Mouse (Mus musculus): Measurements from ENCODE around the gene Dus2.
"Not testable (repeated sequence)": the region's sequence is repeated elsewhere in the genome, so short reads cannot be mapped to it uniquely, and the experiment has no call there.

The Dus2 gene

DNA sequence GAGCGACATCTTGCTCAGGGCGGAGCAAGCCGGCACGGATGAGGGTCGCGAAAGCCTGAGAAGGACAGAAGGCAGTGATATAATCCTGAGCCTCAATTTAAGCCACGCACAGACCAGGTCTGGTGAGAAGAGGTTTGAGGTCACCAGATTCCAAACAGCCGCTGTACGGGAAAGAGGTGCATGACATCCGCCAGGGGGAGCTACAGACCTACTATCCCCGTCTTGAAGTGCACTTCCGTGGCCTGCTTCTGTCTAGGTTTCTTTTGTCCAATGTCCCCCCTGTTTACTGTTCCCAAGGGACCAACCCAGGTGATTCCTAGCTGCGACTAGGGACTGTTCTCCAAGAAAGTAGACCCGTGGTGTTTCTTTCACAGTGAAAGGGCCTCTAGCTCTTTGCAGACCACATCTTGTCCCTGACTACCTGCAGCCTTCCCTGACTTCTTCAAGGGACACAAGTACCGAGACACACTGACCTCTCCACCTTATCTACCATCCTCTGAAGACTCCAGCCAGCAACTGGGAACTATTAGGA lies at the start of gene Dus2:
Dus2 (plus strand) TSS at position 482 of the 532 bp plus-strand sequence.
- DNase-seq (ENCODE audit: low spot score), result peak; percentile 93

DNA sequence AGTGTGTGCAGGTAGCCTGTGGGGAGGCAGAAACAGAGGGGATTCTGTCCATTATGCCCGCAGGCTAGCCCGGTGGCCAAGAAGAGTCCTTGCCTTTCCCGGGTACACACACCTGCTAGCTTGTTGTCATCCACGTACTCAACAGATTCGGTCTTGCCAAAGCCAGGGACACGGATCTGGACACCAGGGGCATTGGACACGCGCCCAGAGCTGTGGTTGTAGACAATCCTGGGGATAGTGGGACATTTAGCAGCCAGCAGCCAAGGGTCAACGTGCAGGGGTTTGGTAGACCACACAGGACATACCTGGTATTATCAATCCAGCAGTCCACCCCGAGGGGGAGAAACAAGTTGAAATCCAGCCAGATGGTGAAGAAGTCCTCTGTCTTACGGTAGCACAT lies 49.1 kb upstream of the Dus2 start:
- DNase-seq (ENCODE audit: low spot score), result no peak

DNA sequence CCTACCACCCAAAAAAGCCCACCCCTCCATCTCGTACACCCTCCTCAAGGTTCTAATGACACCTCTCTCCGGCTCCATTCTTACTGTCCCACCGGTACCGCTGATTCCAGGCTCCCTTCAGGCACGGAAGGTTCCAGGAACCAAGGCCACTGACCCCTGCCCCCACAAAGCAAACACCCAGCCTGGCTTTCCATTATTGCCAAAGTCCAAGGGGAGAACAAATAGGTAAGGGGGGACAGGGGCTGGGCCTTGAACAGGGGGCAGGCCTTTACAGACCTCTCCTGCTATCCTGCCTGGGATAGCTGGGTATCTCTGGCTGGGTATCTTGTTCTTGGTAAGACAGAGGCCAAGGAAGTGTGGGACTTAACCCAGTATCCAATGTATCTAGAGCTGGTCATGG lies 48.6 kb upstream of the Dus2 start:
- DNase-seq (ENCODE audit: low spot score), result no peak

DNA sequence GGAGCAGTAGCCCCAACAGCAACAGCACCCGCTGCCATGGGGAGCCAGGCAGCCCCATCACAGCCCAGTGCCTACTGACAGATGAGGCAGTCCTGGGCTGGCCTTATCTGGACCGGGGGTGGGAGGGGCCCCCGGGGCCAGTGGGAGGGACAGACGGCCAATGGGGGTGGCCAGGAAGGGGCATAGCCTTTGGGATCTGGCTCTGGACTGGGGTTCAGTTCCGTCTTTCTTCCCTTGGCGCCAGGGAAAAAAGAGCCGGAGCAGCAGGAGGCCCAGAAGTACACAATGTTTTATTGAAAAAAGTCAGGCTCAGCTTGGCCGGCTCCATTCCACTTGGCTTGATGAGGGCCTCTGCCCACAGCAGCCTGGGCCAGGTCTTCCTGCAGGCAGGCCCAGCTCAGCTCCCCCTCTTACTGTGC lies 47.8 kb upstream of the Dus2 start, which contains the start of gene Lcat:
Lcat (minus strand) TSS at position 62 of the 419 bp plus-strand sequence.
- DNase-seq (ENCODE audit: low spot score), result no peak

DNA sequence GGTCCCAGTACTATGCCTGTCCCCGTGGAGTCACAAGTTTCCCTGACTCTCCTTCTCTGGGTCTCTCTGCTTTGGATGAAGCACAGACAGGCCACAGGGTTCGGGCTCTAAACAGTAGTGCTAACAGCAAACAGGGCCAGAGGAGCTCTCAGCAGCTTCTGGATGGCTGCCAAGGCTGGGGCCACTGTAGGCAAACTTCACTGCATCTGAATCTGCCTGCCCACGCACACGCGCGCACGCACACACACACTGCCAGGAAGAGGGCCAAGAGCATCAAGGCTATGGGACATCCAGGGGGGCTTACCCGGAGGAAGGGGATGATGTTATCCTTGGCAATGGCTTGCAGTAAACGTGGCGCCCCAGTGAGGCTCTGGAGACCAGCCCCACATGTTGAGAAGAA lies 41.8 kb upstream of the Dus2 start:
- peak; percentile 57 for DNase-seq (ENCODE audit: low spot score)

DNA sequence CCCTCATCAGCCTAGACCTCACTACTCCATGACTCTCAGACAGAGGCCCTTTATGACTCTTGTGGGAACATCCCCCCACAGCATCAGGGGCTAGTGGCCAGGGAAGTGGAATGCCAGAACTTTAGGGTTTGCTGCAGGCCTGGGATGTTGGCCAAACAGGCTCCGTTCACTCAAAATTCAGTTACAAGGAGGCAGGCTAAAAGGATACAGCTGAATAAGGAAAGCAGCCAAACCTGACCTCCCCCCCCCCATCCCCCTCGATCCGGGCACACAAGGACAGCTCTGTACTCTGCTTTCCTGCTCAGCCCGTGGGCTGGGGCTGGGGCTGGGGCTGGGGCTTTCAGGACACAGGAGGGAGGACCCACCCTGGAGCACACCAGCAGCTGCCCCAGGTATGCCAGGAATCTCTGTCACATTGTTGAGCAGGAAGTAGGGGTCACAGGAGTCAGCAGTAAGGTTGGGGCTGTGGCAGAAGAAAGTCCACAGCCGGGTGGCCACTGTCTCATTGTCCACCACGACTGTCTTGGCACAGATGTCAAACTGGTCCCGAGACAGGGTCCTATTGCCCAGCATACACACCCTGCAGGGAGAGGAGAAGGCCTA lies 40.0 kb upstream of the Dus2 start:
- peak; percentile 49 for DNase-seq (ENCODE audit: low spot score)

DNA sequence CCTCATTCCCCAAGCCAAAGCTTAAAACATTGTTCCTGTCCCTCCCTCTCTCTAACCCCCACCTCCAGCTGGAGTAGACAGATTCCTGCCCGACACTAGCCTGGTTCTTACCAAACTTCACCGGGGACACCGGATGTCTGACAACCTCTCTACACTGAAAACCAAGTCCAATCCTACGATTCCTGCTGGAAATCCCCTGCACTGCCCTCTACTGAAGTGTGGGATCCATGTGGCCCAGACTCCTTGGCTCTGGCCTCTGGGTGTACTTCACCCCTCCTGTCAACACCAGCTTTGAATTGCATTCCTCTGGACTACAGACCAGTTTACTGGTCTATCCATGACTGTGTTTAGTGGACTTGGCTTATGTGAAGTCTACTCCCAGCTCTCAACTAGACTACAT lies 34.6 kb upstream of the Dus2 start:
- peak; percentile 56 for DNase-seq (ENCODE audit: low spot score)

DNA sequence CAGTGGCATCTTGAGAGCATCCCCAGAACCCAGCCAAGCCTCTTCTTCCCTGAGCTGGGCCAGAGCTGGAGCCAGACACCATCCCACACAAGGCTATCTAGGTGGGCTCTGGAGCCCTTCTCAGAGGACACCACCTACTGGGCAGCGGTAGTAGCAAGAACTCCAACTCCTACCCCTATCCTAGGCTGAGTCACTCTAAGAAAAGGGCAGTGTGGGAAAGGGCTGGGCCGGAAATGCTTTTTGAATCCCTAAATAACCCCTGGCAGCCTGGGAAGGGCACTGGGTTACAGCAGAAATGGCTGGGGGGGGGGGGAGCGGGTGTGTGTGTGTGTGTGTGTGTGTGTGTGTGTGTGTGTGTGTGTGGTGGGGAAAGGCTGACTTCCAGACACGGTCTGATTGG lies 33.3 kb upstream of the Dus2 start:
- peak; percentile 73 for DNase-seq (ENCODE audit: low spot score)

DNA sequence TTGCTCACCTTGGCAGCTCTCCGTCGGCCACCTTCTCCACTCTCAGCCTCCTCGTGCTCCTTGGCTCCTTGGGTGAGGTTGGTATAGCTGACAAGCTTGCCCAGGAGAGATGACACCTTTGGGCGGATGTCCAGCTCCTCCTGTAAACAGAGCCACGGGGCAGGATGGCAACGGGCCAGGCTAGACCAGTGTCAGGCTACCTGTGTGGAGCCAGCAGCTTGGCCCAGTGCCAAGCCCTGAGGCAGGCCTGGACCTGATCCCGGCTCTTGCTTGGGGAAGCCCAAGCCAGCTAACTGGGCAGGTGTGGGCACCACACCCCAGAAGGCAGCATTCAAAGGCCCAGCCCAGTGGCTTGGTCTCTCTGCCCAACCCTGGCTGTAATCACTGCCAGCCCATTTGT lies 31.8 kb upstream of the Dus2 start:
- no peak for DNase-seq (ENCODE audit: low spot score)

DNA sequence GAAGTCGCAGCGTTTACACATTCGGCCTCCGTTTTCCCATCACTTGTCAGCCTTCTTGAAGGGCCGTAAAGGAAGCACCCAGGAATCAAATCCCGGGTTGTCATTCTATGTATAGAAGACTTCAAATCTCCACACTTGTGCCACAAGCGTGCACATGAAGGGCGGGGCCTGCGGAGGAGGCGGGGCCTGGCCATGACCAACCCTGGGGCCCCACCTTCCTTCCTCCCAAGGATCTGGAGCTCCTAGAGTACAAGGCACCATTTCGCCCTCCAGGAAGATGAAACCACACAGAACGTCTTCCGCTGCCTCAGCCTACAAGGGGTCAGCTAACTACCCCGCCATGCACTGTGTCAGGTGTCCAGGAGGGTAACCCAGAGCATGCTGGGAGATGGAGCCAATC lies 30.0 kb upstream of the Dus2 start:
- DNase-seq (ENCODE audit: low spot score), result no peak

DNA sequence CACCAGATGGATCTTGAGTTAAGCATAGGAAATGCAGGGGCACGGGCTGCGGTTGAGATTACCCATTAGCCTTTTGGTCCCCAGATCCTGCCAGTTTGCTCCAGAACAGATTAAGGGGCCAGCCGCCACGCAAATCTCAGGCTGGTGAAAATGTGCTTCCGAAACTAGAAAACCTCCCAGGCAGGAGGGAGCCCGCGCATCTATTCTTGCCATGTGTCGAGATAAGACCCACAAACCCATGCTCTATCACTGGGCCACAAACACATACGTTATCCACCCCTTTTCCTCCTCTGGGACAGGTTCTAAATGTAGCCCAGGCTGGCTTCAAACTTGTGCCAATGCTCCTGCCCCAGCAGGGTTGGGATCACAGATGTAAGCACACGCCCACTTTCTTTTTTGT lies 29.6 kb upstream of the Dus2 start:
- DNase-seq (ENCODE audit: low spot score), result no peak

DNA sequence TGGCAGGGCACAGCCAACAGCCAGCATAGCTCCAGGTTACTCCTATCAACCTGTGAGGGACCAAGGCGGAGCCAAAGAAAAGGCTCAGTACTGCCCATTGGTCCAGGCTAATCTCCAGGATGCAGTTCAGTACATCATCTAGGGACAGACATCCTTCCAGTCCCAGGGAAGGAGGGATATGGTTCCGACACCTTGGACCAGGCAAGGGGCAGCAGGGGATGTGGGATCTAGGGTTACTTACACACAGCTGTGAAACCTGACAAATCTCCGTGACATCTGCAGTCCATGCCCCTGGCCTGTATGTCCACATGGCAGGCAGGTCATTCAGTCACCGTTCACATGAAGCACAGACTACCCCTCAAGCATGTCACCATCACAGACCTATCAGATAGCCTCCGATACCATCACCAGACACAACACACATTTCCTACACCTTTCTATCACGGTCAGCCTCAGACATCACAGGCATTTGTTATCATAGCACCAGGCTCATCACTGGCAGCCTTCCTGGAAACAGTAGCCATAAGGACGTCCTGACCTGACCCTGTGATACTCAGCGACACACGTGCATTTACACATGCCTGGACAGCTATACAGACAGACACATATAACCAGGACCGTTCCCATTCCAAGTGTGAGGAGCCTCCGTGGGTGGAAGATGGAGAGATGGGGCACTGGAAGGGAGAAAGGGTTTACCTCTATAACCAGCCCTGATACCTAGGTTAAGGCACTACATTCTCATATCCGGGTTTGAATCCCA lies 26.5 kb upstream of the Dus2 start:
- no peak for DNase-seq (ENCODE audit: low spot score)

DNA sequence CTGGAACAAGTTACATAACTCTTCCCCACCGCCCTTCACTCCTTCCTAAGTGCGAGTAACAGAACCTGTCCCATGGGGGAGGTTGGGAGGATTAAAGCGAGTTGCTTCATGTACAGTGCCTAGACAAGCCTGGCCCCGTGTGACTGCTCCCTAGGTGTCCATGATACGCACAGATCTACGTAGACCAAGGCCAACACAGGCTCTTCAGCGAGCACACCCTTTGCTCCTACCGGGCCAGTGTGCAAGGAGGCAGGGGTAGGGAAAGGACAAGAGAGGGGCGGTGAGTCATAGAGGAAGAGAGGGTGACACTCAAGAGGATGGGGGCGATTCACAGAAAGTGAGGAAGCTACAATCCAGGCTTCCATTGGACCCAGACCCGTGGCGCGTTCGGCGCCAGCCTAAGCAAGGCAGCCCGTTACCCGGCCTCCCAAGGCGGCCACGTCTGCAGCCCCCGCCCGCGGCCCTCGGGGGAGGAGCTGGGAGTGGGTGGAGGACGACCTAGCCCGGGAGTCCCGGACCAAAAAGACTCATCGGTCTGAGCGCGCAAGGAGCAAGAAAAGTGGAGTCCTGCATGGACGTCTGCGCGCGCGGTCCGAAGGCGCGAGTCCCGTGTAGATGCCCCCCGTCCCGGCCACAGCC lies 25.8 kb upstream of the Dus2 start:
- DNase-seq (ENCODE audit: low spot score), result peak; percentile 64

DNA sequence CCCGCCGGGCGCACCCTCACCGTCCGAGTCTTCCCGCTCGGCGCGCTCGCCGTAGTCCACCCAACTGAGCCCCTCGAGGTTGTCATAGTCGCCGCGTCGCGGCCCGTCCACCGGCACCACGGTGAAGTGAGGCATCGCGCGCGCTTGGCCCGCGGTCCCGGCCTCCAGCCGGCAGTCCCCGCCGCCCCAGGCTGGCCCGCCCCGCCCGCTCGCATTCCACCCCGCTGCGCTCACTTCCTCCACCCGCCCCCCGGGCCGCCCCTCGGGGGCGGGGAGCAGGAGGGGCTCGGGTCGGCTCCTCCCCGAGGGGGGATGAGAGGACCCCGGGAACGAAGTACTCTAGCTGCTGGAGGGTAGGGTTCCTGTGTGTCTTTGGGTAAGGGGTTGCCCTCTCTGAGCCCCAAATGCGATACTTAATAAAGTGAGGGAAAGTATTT lies 25.2 kb upstream of the Dus2 start, which contains the start of gene Slc12a4:
Slc12a4 (minus strand) TSS at position 193 of the 437 bp plus-strand sequence.
- peak; percentile 66 for DNase-seq (ENCODE audit: low spot score)

DNA sequence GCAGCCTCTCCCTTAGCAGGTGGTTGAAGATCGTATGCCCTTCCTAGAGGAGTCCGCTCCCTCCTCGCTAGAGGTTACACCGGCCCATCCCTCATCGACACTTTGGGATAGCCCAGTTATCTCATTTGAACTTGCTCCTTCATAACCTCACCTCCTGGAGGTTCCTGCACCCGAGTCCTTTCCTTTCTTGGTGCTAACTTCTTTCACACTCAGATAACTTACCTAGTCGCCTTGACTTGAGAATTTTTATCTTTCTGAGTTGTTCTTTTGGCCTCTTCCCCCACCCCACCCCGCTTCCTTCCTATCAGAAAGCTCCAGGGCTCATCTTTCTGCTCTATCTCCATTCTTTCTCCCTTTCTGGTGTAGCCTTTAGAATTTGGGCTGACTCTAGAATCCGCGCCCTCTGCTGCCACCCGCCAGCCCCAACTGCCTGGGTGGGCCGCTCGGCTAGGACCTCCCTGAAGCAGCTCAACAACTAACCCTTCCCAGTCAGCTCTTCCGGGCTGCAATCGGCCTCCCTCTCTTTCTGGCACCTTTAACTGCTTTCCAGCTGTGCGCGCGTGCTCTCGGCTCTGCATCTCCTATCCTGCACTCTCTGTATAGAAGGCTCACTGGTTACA lies 24.3 kb upstream of the Dus2 start:
- DNase-seq (ENCODE audit: low spot score), result no peak

DNA sequence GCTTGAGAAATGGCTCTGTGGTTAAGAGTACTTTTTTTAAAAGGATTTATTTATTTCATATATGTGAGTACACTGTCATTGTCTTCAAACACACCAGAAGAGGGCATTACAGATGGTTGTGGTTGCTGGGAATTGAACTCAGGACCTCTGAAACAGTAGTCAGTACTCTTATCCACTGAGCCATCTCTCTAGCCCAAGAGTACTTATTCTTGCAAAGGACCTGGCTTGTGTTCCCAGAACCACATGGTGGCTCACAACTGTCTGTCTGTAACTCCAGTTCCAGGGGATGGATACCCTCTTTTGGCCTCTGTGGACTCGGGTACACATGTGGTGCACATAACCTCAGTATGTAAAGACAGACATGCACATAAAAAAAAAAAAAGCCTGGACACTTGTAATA lies 21.8 kb upstream of the Dus2 start:
- no peak for DNase-seq (ENCODE audit: low spot score)

DNA sequence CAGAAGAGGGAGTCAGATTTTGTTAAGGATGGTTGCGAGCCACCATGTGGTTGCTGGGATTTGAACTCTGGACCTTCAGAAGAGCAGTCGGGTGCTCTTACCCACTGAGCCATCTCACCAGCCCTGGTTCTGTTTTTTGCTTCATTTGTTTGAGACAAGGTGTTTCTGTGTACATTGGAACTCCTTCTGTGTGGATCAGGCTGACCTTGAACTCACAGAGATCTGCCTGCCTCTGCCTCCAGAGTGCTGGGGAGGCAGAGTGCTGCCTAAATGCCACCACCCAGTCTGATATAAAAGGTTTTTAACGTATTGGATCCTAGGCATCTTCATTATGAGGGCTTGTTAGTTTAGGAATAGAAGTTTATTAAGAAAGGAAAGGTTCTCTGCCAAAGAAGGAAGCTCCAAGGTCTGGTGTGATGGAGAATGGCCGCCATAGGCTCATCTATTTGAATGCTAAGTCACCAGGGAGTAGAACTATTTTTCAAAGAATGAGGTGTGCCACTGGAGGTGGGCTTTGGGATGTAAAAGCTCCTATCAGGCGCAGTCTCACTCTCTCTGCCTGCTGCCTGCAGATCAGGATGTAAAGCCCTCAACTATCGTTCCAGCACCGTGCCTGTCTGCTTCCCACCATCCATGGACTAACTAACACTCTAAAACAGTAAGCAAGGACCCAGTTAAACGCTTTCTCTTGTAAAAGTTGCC lies 20.0 kb upstream of the Dus2 start:
- no peak for DNase-seq (ENCODE audit: low spot score)

DNA sequence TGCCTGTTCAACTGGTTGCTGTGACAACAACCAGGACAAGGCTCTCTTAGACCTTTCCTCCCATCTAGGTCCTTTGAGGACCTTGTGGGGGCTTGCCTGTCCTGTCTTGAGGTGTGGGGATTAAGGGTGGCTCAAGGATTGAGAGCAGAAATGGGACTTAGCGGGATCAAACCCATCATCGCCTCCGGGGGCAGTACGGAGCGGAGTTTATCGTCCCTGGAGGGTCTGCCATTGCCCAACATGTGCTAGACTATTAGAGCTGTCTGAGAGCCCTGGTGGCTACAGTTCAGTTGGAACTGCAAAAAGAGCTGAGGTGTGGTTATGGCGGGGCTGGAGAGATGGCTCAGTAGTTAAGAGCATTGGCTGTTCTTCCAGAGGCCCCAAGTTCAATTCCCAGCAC lies 15.8 kb upstream of the Dus2 start:
- no peak for DNase-seq (ENCODE audit: low spot score)

DNA sequence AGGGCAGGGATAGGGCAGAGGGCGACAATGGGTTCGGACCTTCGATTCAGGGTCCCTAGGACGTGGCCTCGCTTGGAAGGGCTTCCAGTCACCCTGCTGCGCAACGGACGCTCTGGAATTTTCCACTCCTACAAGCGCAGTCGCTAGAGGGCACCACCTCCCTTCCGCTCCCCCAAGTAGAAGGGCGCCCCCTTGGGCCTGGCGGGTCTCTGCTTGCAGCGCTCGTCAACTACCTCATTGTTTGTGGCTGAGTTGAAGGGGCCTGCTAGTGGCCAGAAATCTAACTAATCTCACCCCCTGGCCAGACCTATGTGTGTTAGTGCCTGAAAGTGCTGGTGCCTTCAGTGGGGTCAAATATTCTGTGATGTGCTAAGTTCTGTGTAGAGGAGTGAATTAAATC lies 11.8 kb upstream of the Dus2 start, which contains the start of gene Dpep3:
Dpep3 (minus strand) TSS at position 105 of the 400 bp plus-strand sequence.
- no peak for DNase-seq (ENCODE audit: low spot score)

DNA sequence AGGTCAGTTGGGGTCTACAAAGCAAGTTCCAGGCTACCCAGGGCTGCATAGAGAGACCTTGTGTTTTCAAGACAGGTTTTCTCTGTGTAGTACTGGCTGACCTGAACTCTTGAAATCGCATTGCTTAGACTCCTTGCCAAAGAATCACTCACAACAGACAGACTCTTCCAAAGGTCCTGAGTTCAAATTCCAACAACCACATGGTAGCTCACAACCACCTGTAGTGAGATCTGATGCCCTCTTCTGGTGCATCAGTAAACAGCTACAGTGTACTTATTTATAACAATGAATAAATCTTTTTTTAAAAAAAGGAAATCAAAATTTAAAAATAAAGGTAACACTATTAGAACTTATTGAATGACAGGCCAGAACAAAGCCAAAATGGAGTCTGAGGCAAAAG lies 10.0 kb upstream of the Dus2 start:
- no peak for DNase-seq (ENCODE audit: low spot score)

DNA sequence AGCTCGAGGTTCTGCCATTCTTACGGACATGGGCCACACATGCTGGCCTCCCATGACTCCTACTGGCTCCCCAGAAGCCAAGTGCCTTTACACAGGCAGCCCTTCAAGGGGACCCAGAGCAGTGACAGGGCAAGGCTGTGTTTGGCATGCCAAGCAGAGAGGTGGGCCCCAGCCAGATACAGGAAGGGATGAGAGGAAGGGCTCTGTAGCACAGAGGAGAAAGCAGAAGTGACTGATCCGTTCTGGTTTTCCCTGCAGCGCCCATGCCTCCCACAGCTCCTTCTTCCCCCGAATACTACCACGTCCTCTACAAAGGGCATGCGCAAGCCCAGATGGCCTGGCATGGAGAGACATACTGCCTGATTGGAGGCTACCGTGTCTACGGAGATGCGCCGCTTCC lies 7.7 kb upstream of the Dus2 start:
- not testable (repeated sequence) for DNase-seq (ENCODE audit: low spot score)

DNA sequence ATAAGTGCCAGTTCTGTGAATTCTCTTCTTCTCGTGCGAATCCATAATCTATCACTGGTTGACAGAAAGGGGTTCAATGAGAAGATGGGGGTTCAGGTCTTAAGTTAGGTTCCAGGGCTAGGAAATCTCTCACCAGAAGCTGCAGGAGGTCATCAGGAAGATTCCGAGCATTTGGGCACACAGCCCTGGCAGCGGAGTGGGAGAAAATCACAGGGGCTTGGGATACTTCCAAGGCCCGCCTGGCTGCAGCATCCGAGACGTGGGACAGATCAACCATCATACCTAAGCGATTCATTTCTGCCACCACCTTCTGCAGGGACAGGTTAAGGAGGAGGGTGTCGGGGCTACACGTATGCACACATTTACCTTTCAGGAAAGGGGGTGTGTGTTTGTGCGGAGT lies 2.6 kb upstream of the Dus2 start:
- no peak for DNase-seq (ENCODE audit: low spot score)

Data from adipocyte (in vitro differentiated cells).